Comparison of ENCODE assay signal across 19 mouse cellular contexts in the genomic region with DNA sequence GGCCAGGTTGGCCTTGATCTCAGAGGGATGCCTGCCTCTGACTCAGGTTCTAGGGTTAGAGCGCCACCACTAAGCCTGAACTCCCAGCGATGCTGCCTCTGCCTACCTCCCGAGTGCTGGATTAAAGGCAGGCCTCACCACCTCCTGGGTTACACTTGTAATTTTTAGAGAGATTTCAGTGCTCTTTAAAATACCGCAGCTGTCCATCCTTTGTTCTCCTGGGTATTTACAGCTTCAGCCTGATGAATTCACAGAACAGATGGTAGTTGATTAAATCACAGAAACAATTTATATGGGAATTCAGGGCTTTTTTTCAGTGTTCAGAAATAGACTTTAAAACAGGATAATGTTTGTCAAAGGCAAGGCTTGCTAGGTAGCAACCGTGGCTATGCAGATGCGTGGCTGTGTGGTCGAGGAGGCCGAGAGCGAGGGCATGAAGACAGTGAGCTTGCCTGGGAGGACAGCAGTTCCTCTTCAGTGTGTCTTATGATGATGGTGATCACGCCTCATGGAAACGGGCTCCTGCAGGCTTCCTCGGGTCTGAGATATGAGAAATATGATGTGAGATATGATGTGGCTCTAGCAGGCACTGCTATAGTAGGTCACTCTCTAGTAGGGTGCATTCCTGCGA. TPM values are rescaled to one million over a fixed set of nuclear protein-coding genes. Genes with fewer than 3 reads are reported as not detected.
DNase-seq lines count a peak whose midpoint lies in the region; ATAC-seq and TF ChIP-seq lines count a peak whose summit lies in the region.
"Had no signal": no experiment of that assay in that cellular context is flagged by ENCODE, and none has a peak within 500 bp of the region (broad histone marks: within the 10 kb centered on the region; RNA-seq: fewer than 3 reads in every experiment).

No protein-coding gene starts in this region.

- WGBS in neural tube, embryonic 13.5 days: 78% methylated on average over 13 of the region's 13 CpGs
- WGBS in forebrain, embryonic 15.5 days: 79% methylated on average over 13 of the region's 13 CpGs

- H3K36me3 ChIP-seq in neural tube, embryonic 13.5 days: peaks cover 99% of the 10 kb centered on the region
- H3K36me3 ChIP-seq in forebrain, embryonic 15.5 days: peaks cover 86% of the 10 kb centered on the region

- no peaks in the 10 kb centered on the region for H3K27me3 ChIP-seq in neural tube, embryonic 13.5 days
- no peaks in the 10 kb centered on the region for H3K27me3 ChIP-seq in forebrain, embryonic 15.5 days
- H3K27me3 ChIP-seq: heart, embryonic 15.5 days; hindbrain, embryonic 15.5 days had no signal

- H3K4me3 ChIP-seq in layer of hippocampus, adult 2 months: no peak overlapping the region
- H3K4me3 ChIP-seq in neural tube, embryonic 13.5 days: no peak overlapping the region
- H3K4me3 ChIP-seq in forebrain, embryonic 15.5 days: no peak overlapping the region
- H3K4me3 ChIP-seq: heart, embryonic 15.5 days; hindbrain, embryonic 15.5 days; limb, embryonic 10.5 days had no signal

- no peak for ATAC-seq in neural tube, embryonic 13.5 days (ENCODE audit: low read depth)
- ATAC-seq in forebrain, embryonic 15.5 days (replicated peaks): no peak

- H3K9me3 ChIP-seq in neural tube, embryonic 13.5 days: no peaks in the 10 kb centered on the region
- no peaks in the 10 kb centered on the region for H3K9me3 ChIP-seq in forebrain, embryonic 15.5 days
- H3K9me3 ChIP-seq: heart, embryonic 15.5 days; hindbrain, embryonic 15.5 days; limb, embryonic 10.5 days had no signal

- no peak overlapping the region for H3K4me2 ChIP-seq in neural tube, embryonic 13.5 days
- H3K4me2 ChIP-seq in forebrain, embryonic 15.5 days (replicated peaks): no peak overlapping the region
- H3K4me2 ChIP-seq: heart, embryonic 15.5 days; hindbrain, embryonic 15.5 days had no signal

- TF ChIP-seq CTCF in layer of hippocampus, adult 2 months (conservative IDR thresholded peaks at IDR 0.05): no peak

- no peaks in the 10 kb centered on the region for H3K4me1 ChIP-seq in neural tube, embryonic 13.5 days (replicated peaks)
- H3K4me1 ChIP-seq in forebrain, embryonic 15.5 days: peaks cover 3% of the 10 kb centered on the region
- H3K4me1 ChIP-seq: hindbrain, embryonic 15.5 days; limb, embryonic 10.5 days had no signal

- peak overlapping the region; percentile 83 for H3K27ac ChIP-seq in layer of hippocampus, adult 2 months
- peak overlapping the region; percentile 70 for H3K27ac ChIP-seq in neural tube, embryonic 13.5 days (replicated peaks)
- H3K27ac ChIP-seq in forebrain, embryonic 15.5 days (replicated peaks): peak overlapping the region; percentile 87
- H3K27ac ChIP-seq: heart, embryonic 15.5 days; hindbrain, embryonic 15.5 days; limb, embryonic 10.5 days had no signal

- no peak for DNase-seq in layer of hippocampus, adult 2 months (ENCODE audit: low spot score in 2 of 2)
- DNase-seq in layer of hippocampus, adult 11-12 months (ENCODE audit: low spot score): no peak
- no peak for DNase-seq in neural tube, embryonic 10.5 days (ENCODE audit: extremely low spot score, low spot score)
- DNase-seq in telencephalon, adult 2 months (ENCODE audit: low read depth, low spot score): peak; percentile 76
- no peak for DNase-seq in testis, postnatal 14 days (ENCODE audit: low spot score)
- DNase-seq: adrenal gland, postnatal 25 days; cerebellum, adult 9-11 months; heart, adult 11 months; kidney, adult 8-10 months; kidney, postnatal 4 days; layer of hippocampus, postnatal 36 days; lung, adult 18-20 months; lung, postnatal 36 days; thymus, adult 18-20 months had no signal

- no peak overlapping the region for H3K9ac ChIP-seq in neural tube, embryonic 13.5 days
- H3K9ac ChIP-seq in forebrain, embryonic 15.5 days (replicated peaks): no peak overlapping the region
- H3K9ac ChIP-seq: heart, embryonic 15.5 days; hindbrain, embryonic 15.5 days had no signal

RNA-seq across cellular contexts. Expression of a gene that starts 22.1 kb away (rescaled TPM):
- 1 to 10 TPM; 3.2 to 4.2 TPM for total RNA-seq in layer of hippocampus, adult 2 months (2021)
- 2.6 and 2.8 TPM in 2 replicates for polyA plus RNA-seq in neural tube, embryonic 13.5 days (2015; fragmentation: Nextera tagmentation; extraction: Ambion mirVana)
- polyA plus RNA-seq in forebrain, embryonic 15.5 days (2015; fragmentation: Nextera tagmentation; extraction: Ambion mirVana): 4.5 and 4.8 TPM in 2 replicates

RNA-seq across cellular contexts. Expression of a gene that starts 22.4 kb away (rescaled TPM):
- 10 to 100 TPM; 20.0 to 20.6 TPM for total RNA-seq in layer of hippocampus, adult 2 months (2021)
- polyA plus RNA-seq in neural tube, embryonic 13.5 days (2015; fragmentation: Nextera tagmentation; extraction: Ambion mirVana): 41.4 and 50.1 TPM in 2 replicates
- 39.0 and 41.7 TPM in 2 replicates for polyA plus RNA-seq in forebrain, embryonic 15.5 days (2015; fragmentation: Nextera tagmentation; extraction: Ambion mirVana)

RNA-seq across cellular contexts. Expression of a gene that starts 32.9 kb away (rescaled TPM):
- 100 to 1,000 TPM; 654 to 684 TPM for total RNA-seq in layer of hippocampus, adult 2 months (2021)
- 593 and 603 TPM in 2 replicates for polyA plus RNA-seq in neural tube, embryonic 13.5 days (2015; fragmentation: Nextera tagmentation; extraction: Ambion mirVana)
- polyA plus RNA-seq in forebrain, embryonic 15.5 days (2015; fragmentation: Nextera tagmentation; extraction: Ambion mirVana): 430 and 440 TPM in 2 replicates
